Mouse (Mus musculus) neural tube, embryonic 11.5 days (tissue): Measurements from ENCODE around the gene Pus7. TPM values are rescaled to one million over a fixed set of nuclear protein-coding genes. Genes with fewer than 3 reads are reported as not detected.
"Not testable (repeated sequence)": the region's sequence is repeated elsewhere in the genome, so short reads cannot be mapped to it uniquely, and the experiment has no call there.

Experiments used
- ATAC-seq: fragments of 200-750 bp; cut with Nextera tagmentation; 2 replicates; pipeline ENCODE4 v1.8.0; 2017; ENCODE audit warnings: moderate number of reproducible peaks, mild to moderate bottlenecking, moderate TSS enrichment, moderate library complexity; ENCODE audit not compliant: insufficient read depth, low FRiP score, low TSS enrichment
- DNase-seq: peaks from one replicate; pipeline ENCODE4 v3.0.0-alpha.2; 2015; ENCODE audit warnings: low spot score
- H3K27ac ChIP-seq: fragments of 300-500 bp; sonication (generic); 2 replicates; pipeline ENCODE4 v1.5.1; 2014; ENCODE audit warnings: low read depth, mild to moderate bottlenecking, low read length
- H3K27me3 ChIP-seq: fragments of 300-500 bp; sonication (generic); 2 replicates; pipeline ENCODE4 v1.6.1; 2014; ENCODE audit warnings: mild to moderate bottlenecking, low read length, mixed read lengths; ENCODE audit not compliant: control insufficient read depth, insufficient read depth
- H3K36me3 ChIP-seq: fragments of 300-500 bp; sonication (generic); 2 replicates; pipeline ENCODE4 v1.6.1; 2014; ENCODE audit warnings: mild to moderate bottlenecking, low read length, moderate library complexity, mixed read lengths; ENCODE audit not compliant: control insufficient read depth, insufficient read depth
- H3K4me1 ChIP-seq: fragments of 300-500 bp; sonication (generic); 2 replicates; pipeline ENCODE4 v1.6.1; 2014; ENCODE audit warnings: low read length, mixed read lengths; ENCODE audit not compliant: control insufficient read depth, insufficient read depth
- H3K4me2 ChIP-seq: fragments of 300-500 bp; sonication (generic); 2 replicates; pipeline ENCODE4 v1.6.1; 2014; ENCODE audit warnings: low read depth, mild to moderate bottlenecking, moderate library complexity
- H3K4me3 ChIP-seq: fragments of 300-500 bp; sonication (generic); 2 replicates; pipeline ENCODE4 v1.5.1; 2014; ENCODE audit warnings: low read depth, low read length
- H3K9ac ChIP-seq: fragments of 300-500 bp; sonication (generic); 2 replicates; pipeline ENCODE4 v1.6.1; 2014; ENCODE audit warnings: mild to moderate bottlenecking, low read length
- H3K9me3 ChIP-seq: fragments of 300-500 bp; sonication (generic); 2 replicates; pipeline ENCODE4 v1.6.1; 2016; ENCODE audit warnings: low read length; ENCODE audit not compliant: control insufficient read depth
- WGBS: fragments of 180-500 bp; shearing (Covaris S2); extraction: QIAGEN DNeasy Blood & Tissue Kit; methylation state at CpG from one replicate; pipeline ENCODE4 v1.1.7; 2014; 5-methylcytosine and 5-hydroxymethylcytosine counted together
- polyA plus RNA-seq: library from polyadenylated mRNA; unstranded; fragments of >200 nt; fragmentation: Nextera tagmentation; extraction: Ambion mirVana; gene quantifications from 2 replicates; pipeline ENCODE4 v1.2.1, GENCODE M21; 2014

Pus7 gene
- polyA plus RNA-seq, 1 experiment from 2014 or later: 27.7 TPM

GRCm38 (mm10) chr5:23709661-23710060, 73.8 kb downstream of the Pus7 start:
- WGBS: 94% methylated on average over 1 of the region's 1 CpGs
- DNase-seq (no peak), ATAC-seq (no peak)
- H3K4me3 ChIP-seq: no peak overlapping the region
- H3K27me3 ChIP-seq: no peaks in the 10 kb centered on the region
- H3K9me3 ChIP-seq: peaks cover 8% of the 10 kb centered on the region
- H3K36me3 ChIP-seq: peaks cover 21% of the 10 kb centered on the region
- no peaks in the 10 kb centered on the region for H3K4me1 ChIP-seq
- no peak overlapping the region for H3K4me2 ChIP-seq
- no peak overlapping the region for H3K9ac ChIP-seq
- no peak overlapping the region for H3K27ac ChIP-seq

- H3K27me3 ChIP-seq, ATAC-seq, H3K4me1 ChIP-seq, H3K9ac ChIP-seq, DNase-seq, H3K27ac ChIP-seq, H3K4me2 ChIP-seq, H3K4me3 ChIP-seq: not testable (repeated sequence)
- WGBS: 97% methylated on average over 34 of the region's 34 CpGs
- peaks cover 36% of the 10 kb centered on the region for H3K36me3 ChIP-seq
- peaks cover 16% of the 10 kb centered on the region for H3K9me3 ChIP-seq
Measured at GRCm38 (mm10) chr5:23706601-23707597, 76.6 kb downstream of the Pus7 start.

- Histone ChIP-seq H3K27ac (no peak overlapping the region), H3K9ac (no peak overlapping the region), H3K9me3 (peaks cover 8% of the 10 kb centered on the region), H3K27me3 (no peaks in the 10 kb centered on the region), H3K4me1 (no peaks in the 10 kb centered on the region), H3K36me3 (peaks cover 6% of the 10 kb centered on the region), H3K4me2 (no peak overlapping the region), H3K4me3 (no peak overlapping the region)
- ATAC-seq: no peak
- WGBS: 100% methylated on average over 1 of the region's 1 CpGs
- DNase-seq: no peak
Measured at GRCm38 (mm10) chr5:23697457-23697856, 86.1 kb downstream of the Pus7 start.

Other genes starting within 250 kb of the Pus7 start
- gene Srpk2, start 99.1 kb downstream of the Pus7 start, polyA plus RNA-seq: 59.3 and 65.6 TPM in 2 replicates
- gene Rint1, start 4.0 kb upstream of the Pus7 start, polyA plus RNA-seq: 27.1 TPM in 2 replicates
- 117 and 119 TPM in 2 replicates for gene Tomm7, start 60.5 kb upstream of the Pus7 start, polyA plus RNA-seq
- 47.7 and 48.0 TPM in 2 replicates for gene Fam126a, start 247.0 kb upstream of the Pus7 start, polyA plus RNA-seq